Mouse (Mus musculus) liver, embryonic 15.5 days (tissue): ENCODE results near the gene Hspb8. TPM values are rescaled to one million over a fixed set of nuclear protein-coding genes. Genes with fewer than 3 reads are reported as not detected.

Experiments used
- ATAC-seq: fragments of 200-750 bp; cut with Nextera tagmentation; 2 replicates; pipeline ENCODE4 v1.8.0; 2017; ENCODE audit warnings: moderate number of reproducible peaks, mild to moderate bottlenecking, moderate library complexity; ENCODE audit not compliant: insufficient read depth
- H3K27ac ChIP-seq: fragments of 300-500 bp; sonication (generic); replicated peaks from 2 replicates; pipeline ENCODE4 v1.5.1; 2015; ENCODE audit warnings: mild to moderate bottlenecking, inconsistent platforms
- H3K27me3 ChIP-seq: fragments of 300-500 bp; sonication (generic); 2 replicates; pipeline ENCODE4 v1.6.1; 2015; ENCODE audit warnings: mild to moderate bottlenecking, inconsistent platforms
- H3K36me3 ChIP-seq: fragments of 300-500 bp; sonication (generic); replicated peaks from 2 replicates; pipeline ENCODE4 v1.6.1; 2015; ENCODE audit warnings: moderate library complexity, mild to moderate bottlenecking, inconsistent platforms
- H3K4me1 ChIP-seq: fragments of 300-500 bp; sonication (generic); replicated peaks from 2 replicates; pipeline ENCODE4 v1.6.1; 2015; ENCODE audit warnings: inconsistent platforms
- H3K4me2 ChIP-seq: fragments of 300-500 bp; sonication (generic); 2 replicates; pipeline ENCODE4 v1.6.1; 2015; ENCODE audit warnings: moderate library complexity, mild to moderate bottlenecking, inconsistent platforms
- H3K4me3 ChIP-seq: fragments of 300-500 bp; sonication (generic); replicated peaks from 2 replicates; pipeline ENCODE4 v1.5.1; 2015; ENCODE audit warnings: mild to moderate bottlenecking, inconsistent platforms
- H3K9ac ChIP-seq: fragments of 300-500 bp; sonication (generic); 2 replicates; pipeline ENCODE4 v1.6.1; 2015; ENCODE audit warnings: moderate library complexity, mild to moderate bottlenecking, inconsistent platforms
- H3K9me3 ChIP-seq: fragments of 300-500 bp; sonication (generic); replicated peaks from 2 replicates; pipeline ENCODE4 v1.6.1; 2016; ENCODE audit warnings: inconsistent platforms
- WGBS: fragments of 180-500 bp; shearing (Covaris S2); methylation state at CpG from one replicate; pipeline ENCODE4 v1.1.7; 2015; ENCODE audit warnings: mixed read lengths; ENCODE audit not compliant: insufficient replicate concordance; 5-methylcytosine and 5-hydroxymethylcytosine counted together
- polyA plus RNA-seq: library from polyadenylated mRNA; unstranded; fragments of >200 nt; fragmentation: Nextera tagmentation; extraction: Ambion mirVana; gene quantifications from 2 replicates; pipeline ENCODE4 v1.2.1, GENCODE M21; 2015

Gene Hspb8
- polyA plus RNA-seq, 1 experiment from 2014 or later, result 3.4 TPM

DNA sequence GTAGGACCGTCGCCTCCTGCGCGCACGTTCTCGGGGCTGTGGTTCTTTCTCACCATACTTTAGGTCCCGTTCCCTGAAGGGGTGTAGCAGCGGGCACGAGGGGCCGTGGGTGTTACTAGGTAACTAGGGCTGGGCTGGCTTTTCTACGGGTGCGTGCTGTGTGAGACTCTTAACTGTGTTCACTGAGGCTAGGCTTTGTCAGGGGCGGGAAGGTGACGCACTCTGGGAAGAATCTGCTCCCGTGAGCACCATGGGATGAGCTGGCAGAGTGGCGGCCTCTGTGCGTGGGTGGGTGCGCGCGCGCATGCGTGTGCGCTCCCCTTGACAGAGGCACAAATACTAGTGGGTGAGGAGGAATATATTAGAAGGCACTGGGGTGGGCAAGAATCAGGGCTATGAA, 23.9 kb upstream of the Hspb8 start:
- no peaks in the 10 kb centered on the region for H3K36me3 ChIP-seq
- no peak overlapping the region for H3K9ac ChIP-seq
- H3K4me2 ChIP-seq, result peak overlapping the region; percentile 36
- H3K9me3 ChIP-seq, result no peaks in the 10 kb centered on the region
- ATAC-seq, result 0 out of 2 replicates have a peak, but pooled peaks have one; percentile 36
- H3K27me3 ChIP-seq, result peaks cover 6% of the 10 kb centered on the region; the same call in 1 of the 2 replicates
- H3K4me1 ChIP-seq, result no peaks in the 10 kb centered on the region
- peak overlapping the region; percentile 21 for H3K4me3 ChIP-seq
- peak overlapping the region; percentile 77 for H3K27ac ChIP-seq
- 42% methylated on average over 23 of the region's 23 CpGs for WGBS

DNA sequence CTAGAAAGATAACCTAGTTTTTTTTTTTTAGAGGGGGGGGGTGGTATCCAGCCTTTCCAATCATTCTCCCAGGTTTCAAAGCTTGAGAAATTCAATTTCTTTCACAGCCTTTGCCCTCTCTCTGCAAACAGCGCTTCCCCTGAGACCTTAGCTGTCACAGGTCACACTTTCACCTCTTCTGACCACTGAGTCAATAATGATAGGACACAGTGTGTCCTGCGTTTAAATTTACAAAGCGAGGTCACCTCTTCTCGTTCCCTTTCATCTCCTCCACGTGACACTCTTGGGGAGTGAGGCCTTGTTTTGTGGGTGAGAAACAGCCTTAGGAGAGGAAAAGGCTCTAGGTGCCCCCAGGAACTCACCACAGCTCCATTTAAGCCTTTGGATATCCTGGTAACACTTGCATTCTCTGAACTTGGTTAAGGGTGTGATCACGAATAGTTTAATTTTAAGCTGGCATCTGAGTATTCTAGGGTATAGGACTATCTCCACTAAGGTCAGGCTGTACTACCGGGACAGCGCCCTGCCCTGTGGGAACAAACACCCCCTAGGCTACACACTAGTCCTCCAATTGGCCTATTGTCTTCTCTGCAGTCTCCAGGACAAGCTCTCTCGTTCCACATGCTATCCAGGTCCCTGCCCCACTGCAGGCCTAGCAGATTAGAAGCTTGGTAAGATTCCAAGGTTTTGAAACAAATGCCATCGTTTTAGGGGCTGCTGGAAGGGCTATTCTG, 23.1 kb upstream of the Hspb8 start:
- 34% methylated on average over 10 of the region's 10 CpGs for WGBS
- Histone ChIP-seq H3K4me3 (peak overlapping the region; percentile 21), H3K4me1 (no peaks in the 10 kb centered on the region), H3K9ac (no peak overlapping the region), H3K27ac (peak overlapping the region; percentile 77), H3K9me3 (no peaks in the 10 kb centered on the region), H3K36me3 (no peaks in the 10 kb centered on the region), H3K4me2 (peak overlapping the region; percentile 36), H3K27me3 (peaks cover 6% of the 10 kb centered on the region; the same call in 1 of the 2 replicates)
- ATAC-seq, result peak; percentile 76

DNA sequence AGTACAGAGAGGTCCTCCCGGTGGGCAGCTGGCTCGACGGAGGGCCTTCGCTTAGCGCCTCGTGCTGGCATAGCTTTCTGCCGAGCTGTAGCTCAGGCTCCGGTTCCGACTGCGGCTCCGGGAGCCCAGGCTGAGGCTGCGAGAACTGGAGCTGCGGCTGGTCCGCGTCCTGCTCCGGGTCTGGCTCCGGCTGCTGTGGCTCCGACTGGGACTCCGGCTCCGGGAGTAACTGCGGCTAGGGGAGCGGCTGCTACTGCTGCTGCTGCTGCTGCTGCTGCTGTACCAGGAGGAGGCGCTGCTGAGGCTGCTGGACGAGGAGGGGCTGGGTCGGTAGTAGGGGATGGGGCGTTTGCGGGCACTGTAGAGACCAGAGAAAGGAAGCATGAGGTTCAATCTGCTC, 21.9 kb upstream of the Hspb8 start:
- H3K9ac ChIP-seq, result no peak overlapping the region
- WGBS, result 49% methylated on average over 27 of the region's 27 CpGs
- H3K27ac ChIP-seq, result no peak overlapping the region
- 0 out of 2 replicates have a peak overlapping the region, but pooled peaks have one; percentile 27 for H3K4me2 ChIP-seq
- H3K27me3 ChIP-seq, result peaks cover 5% of the 10 kb centered on the region; the same call in 1 of the 2 replicates
- ATAC-seq, result no peak
- H3K9me3 ChIP-seq, result no peaks in the 10 kb centered on the region
- no peaks in the 10 kb centered on the region for H3K4me1 ChIP-seq
- H3K36me3 ChIP-seq, result no peaks in the 10 kb centered on the region
- no peak overlapping the region for H3K4me3 ChIP-seq

DNA sequence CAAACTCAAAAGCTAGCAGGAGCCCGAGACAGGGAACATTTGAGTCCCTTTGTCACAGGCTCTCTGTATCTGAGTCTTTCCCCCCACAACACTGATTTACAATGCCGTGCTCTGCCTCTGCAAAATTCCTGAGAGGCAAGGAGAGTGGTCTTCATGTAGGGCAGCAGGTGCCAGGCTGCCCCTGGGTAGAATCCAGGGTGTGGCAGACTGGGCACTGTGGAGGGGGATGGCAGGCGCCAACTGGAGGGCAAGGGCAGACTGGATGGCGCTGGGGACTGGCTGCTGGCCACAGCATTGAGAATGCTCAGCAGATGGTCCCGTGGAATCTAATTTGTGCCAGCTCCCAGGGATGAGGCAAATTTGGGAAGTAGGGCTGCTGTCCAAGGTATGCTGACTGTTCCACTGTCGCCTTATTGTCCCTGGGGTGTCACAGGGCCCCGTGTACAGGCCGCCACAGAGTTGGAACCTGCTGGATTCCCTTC, 20.8 kb upstream of the Hspb8 start:
- Histone ChIP-seq H3K4me1 (no peaks in the 10 kb centered on the region), H3K27me3 (peaks cover 3% of the 10 kb centered on the region; the same call in 1 of the 2 replicates), H3K9ac (no peak overlapping the region), H3K27ac (no peak overlapping the region), H3K4me2 (no peak overlapping the region), H3K4me3 (no peak overlapping the region), H3K36me3 (no peaks in the 10 kb centered on the region), H3K9me3 (no peaks in the 10 kb centered on the region)
- WGBS, result 58% methylated on average over 8 of the region's 8 CpGs
- no peak for ATAC-seq

DNA sequence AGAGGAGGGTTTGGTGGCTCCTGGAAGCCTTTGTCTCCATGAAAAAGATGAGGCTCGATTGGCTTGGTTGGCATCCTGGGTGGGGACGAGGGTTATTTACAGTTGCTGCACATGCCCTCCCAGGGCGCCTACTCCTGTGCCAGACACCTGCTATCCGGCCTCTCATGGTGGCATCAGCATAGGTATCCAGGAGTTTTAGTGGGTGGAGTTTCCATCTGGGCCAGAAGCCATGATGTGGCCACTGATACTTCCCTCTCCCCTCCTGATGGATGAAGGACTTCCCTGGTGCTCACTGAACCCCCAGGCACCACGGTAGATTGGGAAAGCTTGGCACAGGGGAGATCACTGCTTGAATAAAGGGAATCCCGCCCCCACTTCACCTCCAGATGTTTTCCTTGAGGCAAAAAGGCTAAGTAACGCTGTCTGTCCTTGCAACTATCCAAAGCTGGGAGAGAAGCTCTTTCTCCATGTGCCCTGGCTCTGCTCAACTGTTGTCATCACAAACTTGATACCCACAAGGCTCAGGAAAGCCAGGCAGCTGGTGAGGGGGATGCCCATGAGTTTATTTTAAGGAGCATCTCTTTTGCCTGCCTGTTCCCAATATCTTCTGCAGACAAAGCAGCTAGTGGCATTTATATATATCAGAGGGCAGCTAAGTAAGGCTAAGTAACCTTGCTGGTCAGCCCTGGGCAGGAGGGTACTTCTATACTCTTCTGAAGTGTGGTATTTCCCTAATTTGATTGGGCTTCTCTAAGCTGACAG, 20.2 kb upstream of the Hspb8 start:
- Histone ChIP-seq H3K4me1 (no peaks in the 10 kb centered on the region), H3K4me3 (no peak overlapping the region), H3K27ac (no peak overlapping the region), H3K9me3 (no peaks in the 10 kb centered on the region), H3K9ac (no peak overlapping the region), H3K4me2 (no peak overlapping the region), H3K27me3 (peaks cover 1% of the 10 kb centered on the region; the same call in 1 of the 2 replicates), H3K36me3 (no peaks in the 10 kb centered on the region)
- no peak for ATAC-seq
- WGBS, result 56% methylated on average over 7 of the region's 7 CpGs

DNA sequence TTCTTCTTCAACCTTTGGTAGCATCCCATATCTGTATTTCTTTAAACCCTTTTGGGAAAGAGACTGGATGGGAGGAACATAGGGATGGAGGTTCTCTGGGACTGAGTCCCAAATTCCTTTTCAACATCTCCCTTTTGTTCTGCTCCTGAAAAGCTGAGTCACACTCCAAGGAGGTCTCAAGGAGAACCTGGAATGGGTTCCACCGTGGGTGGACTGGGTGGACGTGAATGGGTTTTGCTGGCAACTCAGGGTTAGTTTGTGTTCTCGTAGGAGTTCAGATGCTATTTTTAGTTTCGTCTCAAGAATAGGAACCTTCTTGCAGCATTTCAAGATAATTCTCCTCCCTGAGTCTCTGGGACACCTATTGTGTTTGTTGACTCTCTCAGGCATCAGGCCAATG, 17.6 kb upstream of the Hspb8 start:
- Histone ChIP-seq H3K27ac (no peak overlapping the region), H3K9me3 (no peaks in the 10 kb centered on the region), H3K4me3 (no peak overlapping the region), H3K9ac (no peak overlapping the region), H3K4me1 (no peaks in the 10 kb centered on the region), H3K27me3 (no peaks in the 10 kb centered on the region), H3K36me3 (no peaks in the 10 kb centered on the region), H3K4me2 (no peak overlapping the region)
- 41% methylated on average over 4 of the region's 4 CpGs for WGBS
- ATAC-seq, result no peak

DNA sequence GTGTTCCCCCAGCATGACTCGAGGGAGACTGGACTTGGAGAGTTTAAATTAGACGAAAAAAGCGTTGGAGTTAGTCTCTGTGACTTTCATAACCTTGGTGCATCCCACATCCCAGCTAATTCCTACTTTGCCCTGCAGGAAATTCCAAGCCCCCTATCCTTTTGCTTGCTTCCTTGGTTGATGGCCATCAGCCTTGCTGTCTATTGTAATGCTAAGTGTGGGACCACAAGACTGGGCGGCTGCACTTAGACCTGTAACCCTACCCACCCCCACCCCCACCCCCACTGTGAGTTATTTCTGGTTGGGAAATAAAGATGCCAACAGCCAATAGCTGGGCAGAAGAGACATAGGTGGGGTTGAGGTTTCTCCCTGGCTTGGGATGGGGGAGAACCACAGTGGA, 15.7 kb upstream of the Hspb8 start:
- WGBS, result 38% methylated on average over 4 of the region's 4 CpGs
- Histone ChIP-seq H3K36me3 (no peaks in the 10 kb centered on the region), H3K4me1 (no peaks in the 10 kb centered on the region), H3K4me3 (no peak overlapping the region), H3K4me2 (no peak overlapping the region), H3K27me3 (no peaks in the 10 kb centered on the region), H3K9me3 (no peaks in the 10 kb centered on the region), H3K9ac (no peak overlapping the region), H3K27ac (no peak overlapping the region)
- ATAC-seq, result no peak

DNA sequence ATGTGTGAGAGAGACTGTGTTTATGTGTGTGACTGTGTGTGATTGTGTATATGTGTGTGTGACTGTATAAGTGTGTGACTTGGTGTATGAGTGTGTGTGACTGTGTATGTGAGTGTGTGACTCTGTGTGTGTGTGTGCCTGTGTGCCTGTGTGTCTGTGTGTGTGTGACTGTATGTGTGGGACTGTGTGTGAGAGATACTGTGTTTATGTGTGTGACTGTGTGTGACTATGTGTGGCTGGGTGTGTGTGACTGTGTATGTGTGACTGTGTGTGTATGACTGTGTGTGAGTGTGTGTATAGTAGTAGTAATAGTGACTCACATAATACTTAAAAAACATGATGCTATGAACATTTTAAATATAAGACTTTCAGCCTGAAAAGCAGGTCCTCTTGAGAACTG, 13.5 kb upstream of the Hspb8 start:
- Histone ChIP-seq H3K36me3 (no peaks in the 10 kb centered on the region), H3K27me3 (no peaks in the 10 kb centered on the region), H3K4me3 (no peak overlapping the region), H3K4me2 (no peak overlapping the region), H3K9me3 (no peaks in the 10 kb centered on the region), H3K9ac (no peak overlapping the region), H3K4me1 (no peaks in the 10 kb centered on the region), H3K27ac (no peak overlapping the region)
- ATAC-seq, result no peak

DNA sequence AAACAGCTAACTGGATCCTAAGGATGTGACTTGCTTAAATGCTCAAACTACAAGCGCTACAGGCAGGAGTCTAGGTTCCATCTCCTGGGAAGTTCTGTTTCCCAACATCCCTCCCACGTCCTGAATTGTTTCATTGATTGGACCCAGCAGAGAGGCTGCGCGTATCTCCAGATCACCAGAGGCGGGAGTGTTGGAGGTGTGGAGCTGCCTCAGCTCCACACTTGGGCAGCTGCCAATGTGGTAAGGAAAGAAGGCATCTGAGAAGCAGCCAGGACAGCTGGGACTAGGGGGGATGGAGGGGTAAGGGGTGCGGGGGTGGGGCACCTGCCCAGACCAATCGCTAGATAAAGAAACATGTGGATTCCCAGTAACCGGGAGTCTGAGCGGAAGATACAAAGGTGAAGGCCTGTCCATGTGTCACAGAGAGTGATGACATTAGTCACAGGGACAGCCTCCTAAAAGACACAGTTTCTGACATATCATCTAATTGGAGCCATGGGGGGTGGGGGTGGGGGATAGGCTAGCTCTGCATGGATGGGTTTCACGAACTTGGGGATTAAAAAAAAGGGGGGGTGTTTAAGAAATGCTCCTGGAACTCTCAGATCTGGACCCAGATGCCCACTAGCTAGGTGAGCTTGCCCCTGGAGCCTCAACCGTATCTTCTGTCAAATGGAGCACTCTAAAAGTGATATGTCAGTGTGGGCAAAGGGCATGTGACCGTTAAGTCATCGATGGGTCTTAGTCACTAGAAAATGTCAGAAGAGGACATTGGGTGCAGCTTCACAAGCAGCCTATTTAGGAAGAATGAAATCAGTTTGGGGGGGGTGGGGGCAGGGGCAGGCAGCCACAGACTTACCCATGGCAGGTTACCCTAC, 12.5 kb upstream of the Hspb8 start:
- no peak overlapping the region for H3K4me3 ChIP-seq
- no peak for ATAC-seq
- H3K27me3 ChIP-seq, result no peaks in the 10 kb centered on the region
- H3K36me3 ChIP-seq, result no peaks in the 10 kb centered on the region
- no peaks in the 10 kb centered on the region for H3K4me1 ChIP-seq
- H3K9ac ChIP-seq, result no peak overlapping the region
- H3K4me2 ChIP-seq, result no peak overlapping the region
- WGBS, result 55% methylated on average over 13 of the region's 13 CpGs
- no peak overlapping the region for H3K27ac ChIP-seq
- H3K9me3 ChIP-seq, result no peaks in the 10 kb centered on the region

DNA sequence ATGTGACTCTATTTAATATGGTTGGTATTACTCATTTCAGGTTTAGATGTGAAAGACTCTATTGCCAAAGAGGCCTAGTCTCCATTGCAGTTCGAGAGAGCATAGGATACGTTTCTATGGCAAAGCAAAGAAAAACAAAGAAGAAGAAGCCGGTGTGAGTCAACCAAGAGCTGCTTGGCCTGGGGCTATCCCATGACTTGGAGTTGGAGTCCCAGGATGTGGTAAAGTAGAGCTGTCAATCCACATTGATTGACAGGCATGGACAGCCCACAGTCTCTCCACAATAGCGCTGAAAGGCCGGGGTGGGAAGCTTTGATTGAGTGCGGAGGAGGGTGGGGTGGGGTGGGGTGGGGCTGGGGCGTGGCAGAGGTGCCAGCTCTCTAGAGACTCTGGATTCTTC, 10.2 kb upstream of the Hspb8 start:
- no peaks in the 10 kb centered on the region for H3K9me3 ChIP-seq
- H3K27ac ChIP-seq, result no peak overlapping the region
- ATAC-seq, result no peak
- H3K9ac ChIP-seq, result no peak overlapping the region
- H3K4me1 ChIP-seq, result no peaks in the 10 kb centered on the region
- no peaks in the 10 kb centered on the region for H3K36me3 ChIP-seq
- no peak overlapping the region for H3K4me2 ChIP-seq
- H3K27me3 ChIP-seq, result no peaks in the 10 kb centered on the region
- 50% methylated on average over 7 of the region's 7 CpGs for WGBS
- no peak overlapping the region for H3K4me3 ChIP-seq

DNA sequence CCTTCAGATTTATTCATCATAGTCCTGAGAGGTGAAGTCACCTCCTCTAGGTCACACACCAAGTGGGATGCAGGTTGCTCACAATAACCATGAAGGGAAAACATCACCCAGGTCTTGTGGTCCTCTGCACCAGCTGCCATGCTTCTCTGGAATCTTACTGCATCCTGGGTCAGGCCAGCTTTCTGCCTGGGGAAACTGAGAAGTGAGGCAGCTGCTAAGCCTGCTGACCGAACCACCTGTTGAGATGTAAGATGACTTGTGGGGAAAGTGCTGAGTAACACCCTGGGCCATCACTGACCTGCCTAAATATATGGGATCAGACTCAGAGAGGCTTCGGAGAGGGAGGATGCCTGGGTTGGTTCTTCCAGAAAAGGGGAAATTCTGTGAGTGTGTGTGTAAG, 4.0 kb upstream of the Hspb8 start:
- no peak overlapping the region for H3K27ac ChIP-seq
- H3K27me3 ChIP-seq, result no peaks in the 10 kb centered on the region
- 58% methylated on average over 2 of the region's 2 CpGs for WGBS
- no peaks in the 10 kb centered on the region for H3K36me3 ChIP-seq
- no peaks in the 10 kb centered on the region for H3K4me1 ChIP-seq
- no peak for ATAC-seq
- H3K4me2 ChIP-seq, result no peak overlapping the region
- H3K9me3 ChIP-seq, result no peaks in the 10 kb centered on the region
- no peak overlapping the region for H3K9ac ChIP-seq
- no peak overlapping the region for H3K4me3 ChIP-seq
